Mouse (Mus musculus): Measurements from ENCODE around the gene 2310011J03Rik.

The 2310011J03Rik gene

GRCm38 (mm10) chr10:80288657-80289056, 31.7 kb downstream of the 2310011J03Rik start:
- no peak for DNase-seq

GRCm38 (mm10) chr10:80288097-80288496, 32.2 kb downstream of the 2310011J03Rik start:
- DNase-seq = no peak

GRCm38 (mm10) chr10:80285222-80286070, 34.9 kb downstream of the 2310011J03Rik start:
- DNase-seq = no peak

- no peak for DNase-seq
These were observed 37.6 kb downstream of the 2310011J03Rik start for GRCm38 (mm10) chr10:80282481-80283441.

GRCm38 (mm10) chr10:80281921-80282371, 38.4 kb downstream of the 2310011J03Rik start:
- DNase-seq = peak; percentile 73

GRCm38 (mm10) chr10:80281304-80281703, 39.0 kb downstream of the 2310011J03Rik start:
- peak; percentile 81 for DNase-seq

- DNase-seq = no peak
These were observed 41.1 kb downstream of the 2310011J03Rik start for GRCm38 (mm10) chr10:80279273-80279672.

- DNase-seq = no peak
These were observed 41.9 kb downstream of the 2310011J03Rik start for GRCm38 (mm10) chr10:80278390-80278789.

- DNase-seq = no peak
These were observed 44.1 kb downstream of the 2310011J03Rik start for GRCm38 (mm10) chr10:80276238-80276637.

- no peak for DNase-seq
These were observed 46.5 kb downstream of the 2310011J03Rik start for GRCm38 (mm10) chr10:80273847-80274246.

- DNase-seq = no peak
These were observed 48.3 kb downstream of the 2310011J03Rik start for GRCm38 (mm10) chr10:80271870-80272585.

- DNase-seq = no peak
These were observed 49.0 kb downstream of the 2310011J03Rik start for GRCm38 (mm10) chr10:80271186-80271843.

GRCm38 (mm10) chr10:80270734-80271181, 49.6 kb downstream of the 2310011J03Rik start:
- DNase-seq = peak; percentile 66

GRCm38 (mm10) chr10:80270099-80270498, 50.2 kb downstream of the 2310011J03Rik start:
- DNase-seq = no peak

Data from kidney, postnatal 10 days (tissue).